Mouse (Mus musculus): Measurements from ENCODE around the gene Polr3h.
A peak's percentile ranks its signal among the peaks of the same experiment; 100 is the strongest.

- TF ChIP-seq CTCF (IDR thresholded peaks at IDR 0.05; ENCODE audit: control insufficient read depth, insufficient read depth, insufficient read length) = peak; percentile 34
- no peak for TF ChIP-seq FOSL1 (IDR thresholded peaks at IDR 0.05; ENCODE audit: insufficient read depth, low read length, poor library complexity, severe bottlenecking)
Measured at GRCm38 (mm10) chr15:81848301-81848700, 77.7 kb downstream of the Polr3h start.
